In genomic region chr6:136553156-136553555, GRCm38 (mm10) we compare ENCODE assay signal across 8 mouse cellular contexts. TPM values are rescaled to one million over a fixed set of nuclear protein-coding genes. Genes with fewer than 3 reads are reported as not detected.
A peak's percentile ranks its signal among the peaks of the same experiment; 100 is the strongest.
DNase-seq lines count a peak whose midpoint lies in the region; ATAC-seq lines count a peak whose summit lies in the region.

No protein-coding gene starts in this region.

- H3K9me3 ChIP-seq in heart, embryonic 14.5 days (ENCODE audit: control insufficient read depth, low read length): no peaks in the 10 kb centered on the region
- H3K9me3 ChIP-seq in forebrain, embryonic 11.5 days (ENCODE audit: control insufficient read depth, low read length): no peaks in the 10 kb centered on the region
- H3K9me3 ChIP-seq in liver, embryonic 12.5 days (replicated peaks): no peaks in the 10 kb centered on the region

- H3K4me3 ChIP-seq in heart, embryonic 14.5 days (ENCODE audit: control insufficient read depth in 1 of 2, insufficient read depth in 1 of 2, low read depth in 1 of 2, low read length in 2 of 2): no peak overlapping the region
- no peak overlapping the region for H3K4me3 ChIP-seq in forebrain, embryonic 11.5 days (ENCODE audit: low read depth, low read length)
- H3K4me3 ChIP-seq in liver, embryonic 12.5 days: no peak overlapping the region

- WGBS in heart, embryonic 14.5 days: 83% methylated on average over 5 of the region's 5 CpGs
- 75% methylated on average over 5 of the region's 5 CpGs for WGBS in forebrain, embryonic 11.5 days
- WGBS in liver, embryonic 12.5 days (ENCODE audit: insufficient replicate concordance): 69% methylated on average over 5 of the region's 5 CpGs

- H3K4me1 ChIP-seq in heart, embryonic 14.5 days (ENCODE audit: control insufficient read depth in 2 of 2, insufficient read depth in 2 of 2, low read length in 2 of 2): peaks cover 8 to 10% of the 10 kb centered on the region in 2 experiments
- no peaks in the 10 kb centered on the region for H3K4me1 ChIP-seq in forebrain, embryonic 11.5 days (replicated peaks; ENCODE audit: control insufficient read depth, insufficient read depth, low read length)
- H3K4me1 ChIP-seq in liver, embryonic 12.5 days: peaks cover 48% of the 10 kb centered on the region

- no peak for ATAC-seq in heart, embryonic 14.5 days (ENCODE audit: insufficient number of reproducible peaks, insufficient read depth, low FRiP score, low read depth)
- ATAC-seq in forebrain, embryonic 11.5 days (replicated peaks; ENCODE audit: low FRiP score): no peak
- no peak for ATAC-seq in liver, embryonic 12.5 days

- H3K36me3 ChIP-seq in heart, embryonic 14.5 days (ENCODE audit: control insufficient read depth, insufficient read depth, low read length): peaks cover 17% of the 10 kb centered on the region
- no peaks in the 10 kb centered on the region for H3K36me3 ChIP-seq in forebrain, embryonic 11.5 days (ENCODE audit: control insufficient read depth, insufficient read depth, low read length)
- H3K36me3 ChIP-seq in liver, embryonic 12.5 days: peaks cover 17% of the 10 kb centered on the region

- no peak for DNase-seq in heart, postnatal 25 days (ENCODE audit: low spot score)
- DNase-seq in CD4-positive helper T cell, adult 2 months (ENCODE audit: low read depth, low spot score): peak; percentile 21
- no peak for DNase-seq in forebrain, embryonic 11.5 days (ENCODE audit: low spot score)
- DNase-seq in ovary, postnatal 36 days (ENCODE audit: low spot score): no peak
- DNase-seq in kidney, adult 18-20 months: no peak
- DNase-seq in adrenal gland, adult (ENCODE audit: inconsistent age in 2 of 2, low spot score in 1 of 2): no peak

- intact Hi-C loops in heart, postnatal 25 days (cut with DNase I): no loop called here

- H3K9ac ChIP-seq in heart, embryonic 14.5 days (ENCODE audit: low read length): no peak overlapping the region
- H3K9ac ChIP-seq in forebrain, embryonic 11.5 days (ENCODE audit: low read length): no peak overlapping the region
- H3K9ac ChIP-seq in liver, embryonic 12.5 days: 0 out of 2 replicates have a peak overlapping the region, but pooled peaks have one; percentile 17

- H3K27me3 ChIP-seq in heart, embryonic 14.5 days (ENCODE audit: control insufficient read depth, insufficient read depth, low read length): no peaks in the 10 kb centered on the region
- H3K27me3 ChIP-seq in forebrain, embryonic 11.5 days (ENCODE audit: control insufficient read depth, insufficient read depth, low read length): no peaks in the 10 kb centered on the region
- H3K27me3 ChIP-seq in liver, embryonic 12.5 days (replicated peaks): no peaks in the 10 kb centered on the region

- H3K27ac ChIP-seq in heart, embryonic 14.5 days (replicated peaks in 1 of 2; ENCODE audit: control insufficient read depth in 1 of 2, insufficient read depth in 1 of 2, low read depth in 2 of 2, low read length in 2 of 2): peak overlapping the region; percentile 21 to 35; a peak in 2 of 4 replicates
- H3K27ac ChIP-seq in forebrain, embryonic 11.5 days (ENCODE audit: low read depth, low read length): peak overlapping the region; percentile 55; the same call in 1 of the 2 replicates
- peak overlapping the region; percentile 49 for H3K27ac ChIP-seq in liver, embryonic 12.5 days

- no peak overlapping the region for H3K4me2 ChIP-seq in heart, embryonic 14.5 days (ENCODE audit: low read length)
- no peak overlapping the region for H3K4me2 ChIP-seq in forebrain, embryonic 11.5 days (ENCODE audit: low read depth, low read length, severe bottlenecking)
- H3K4me2 ChIP-seq in liver, embryonic 12.5 days: peak overlapping the region; percentile 61

RNA-seq across cellular contexts. Expression of gene Atf7ip, which starts 47.2 kb away (rescaled TPM):
- polyA plus RNA-seq in heart, embryonic 14.5 days (2014; fragmentation: Nextera tagmentation; extraction: Ambion mirVana): 40.8 and 47.0 TPM in 2 replicates
- total RNA-seq in heart, postnatal 25 days (2021): 10 to 100 TPM; 79.8 to 92.6 TPM
- polyA plus RNA-seq in forebrain, embryonic 11.5 days (2014; fragmentation: Nextera tagmentation; extraction: Ambion mirVana): 57.8 and 66.6 TPM in 2 replicates
- polyA plus RNA-seq in liver, embryonic 12.5 days (2016; fragmentation: Nextera tagmentation; extraction: Ambion mirVana): 23.2 and 24.8 TPM in 2 replicates
